Mouse (Mus musculus): ENCODE measurements at regions not wholly inside any gene's neighbourhood (a gene's known extent, or its start where the extent isn't known, plus 50 kb on each side); places are given as distances from the start of the nearest gene placed in this dataset.

DNA sequence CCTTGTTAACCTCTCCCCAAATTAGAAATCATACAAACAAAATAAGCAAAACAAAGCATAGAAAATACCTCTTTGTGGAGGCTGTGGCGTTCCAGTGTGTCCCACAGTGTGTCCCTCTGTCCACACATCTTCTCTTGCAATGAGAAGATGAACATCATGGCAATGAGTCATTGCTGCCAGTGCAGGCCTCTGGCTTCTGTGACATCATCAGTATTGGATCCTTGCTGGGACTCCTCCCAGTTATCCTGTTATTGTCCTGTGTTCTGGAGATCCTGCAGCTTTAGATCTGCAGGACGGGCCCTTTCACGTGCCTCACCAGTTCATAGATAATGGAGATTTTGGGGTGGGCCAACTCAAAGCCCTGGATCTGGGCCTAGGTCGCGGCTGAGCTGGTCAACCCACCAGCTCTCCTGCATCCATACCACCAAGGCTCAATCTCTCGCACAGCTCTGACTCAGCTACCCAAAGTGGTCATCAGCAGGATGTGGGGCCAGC, 80.9 kb downstream of the Tmem212 start:
- no peak for ATAC-seq (ENCODE audit: insufficient number of reproducible peaks, insufficient read depth, low FRiP score, low read depth)
- H3K27me3 ChIP-seq (ENCODE audit: control insufficient read depth, insufficient read depth, low read length): no peaks in the 10 kb centered on the region
- WGBS: 78% methylated on average over 6 of the region's 6 CpGs

GRCm38 (mm10) chr3:27804271-27804670, 91.9 kb downstream of the Tmem212 start:
- Histone ChIP-seq H3K27ac (replicated peaks in 1 of 2; ENCODE audit: control insufficient read depth in 1 of 2, insufficient read depth in 1 of 2, low read depth in 2 of 2, low read length in 2 of 2) (no peak overlapping the region), H3K4me3 (ENCODE audit: control insufficient read depth in 1 of 2, insufficient read depth in 1 of 2, low read depth in 1 of 2, low read length in 2 of 2) (no peak overlapping the region), H3K9ac (ENCODE audit: low read length) (no peak overlapping the region), H3K4me1 (ENCODE audit: control insufficient read depth in 2 of 2, insufficient read depth in 2 of 2, low read length in 2 of 2) (no peaks in the 10 kb centered on the region), H3K36me3 (ENCODE audit: control insufficient read depth, insufficient read depth, low read length) (no peaks in the 10 kb centered on the region), H3K4me2 (ENCODE audit: low read length) (no peak overlapping the region), H3K27me3 (ENCODE audit: control insufficient read depth, insufficient read depth, low read length) (no peaks in the 10 kb centered on the region), H3K9me3 (ENCODE audit: control insufficient read depth, low read length) (no peaks in the 10 kb centered on the region)
- ATAC-seq (ENCODE audit: insufficient number of reproducible peaks, insufficient read depth, low FRiP score, low read depth): no peak
- WGBS: 66% methylated on average over 5 of the region's 5 CpGs

More for the DNA sequence above, 80.9 kb downstream of the Tmem212 start:
- Histone ChIP-seq H3K4me2 (ENCODE audit: low read length) (no peak overlapping the region), H3K9me3 (ENCODE audit: control insufficient read depth, low read length) (no peaks in the 10 kb centered on the region), H3K36me3 (ENCODE audit: control insufficient read depth, insufficient read depth, low read length) (no peaks in the 10 kb centered on the region), H3K4me3 (ENCODE audit: control insufficient read depth in 1 of 2, insufficient read depth in 1 of 2, low read depth in 1 of 2, low read length in 2 of 2) (no peak overlapping the region), H3K27ac (replicated peaks in 1 of 2; ENCODE audit: control insufficient read depth in 1 of 2, insufficient read depth in 1 of 2, low read depth in 2 of 2, low read length in 2 of 2) (no peak overlapping the region), H3K9ac (ENCODE audit: low read length) (no peak overlapping the region), H3K4me1 (ENCODE audit: control insufficient read depth in 2 of 2, insufficient read depth in 2 of 2, low read length in 2 of 2) (no peaks in the 10 kb centered on the region)

DNA sequence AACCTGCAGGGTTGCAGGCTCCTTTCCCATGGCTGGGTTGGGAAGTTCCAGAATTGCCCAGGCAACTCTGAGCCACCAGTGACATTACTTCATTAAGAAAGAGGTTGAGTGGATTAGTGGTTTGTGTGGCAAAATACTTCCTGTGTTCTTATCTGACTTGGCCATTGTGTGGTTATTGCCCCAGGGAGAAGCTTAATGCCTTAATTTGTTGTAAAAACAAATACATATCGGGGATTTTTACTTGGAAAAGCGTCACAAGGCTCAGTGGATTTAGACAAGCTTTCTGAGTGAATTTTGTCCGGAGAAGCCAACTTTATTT, 80.5 kb upstream of the Fndc3b start:
- Histone ChIP-seq H3K27me3 (ENCODE audit: control insufficient read depth, insufficient read depth, low read length) (no peaks in the 10 kb centered on the region), H3K9ac (ENCODE audit: low read length) (no peak overlapping the region), H3K4me2 (ENCODE audit: low read length) (no peak overlapping the region), H3K4me1 (ENCODE audit: control insufficient read depth in 2 of 2, insufficient read depth in 2 of 2, low read length in 2 of 2) (peaks cover 0 to 2% of the 10 kb centered on the region in 2 experiments; a peak in 1 of 4 replicates), H3K4me3 (ENCODE audit: control insufficient read depth in 1 of 2, insufficient read depth in 1 of 2, low read depth in 1 of 2, low read length in 2 of 2) (no peak overlapping the region), H3K9me3 (ENCODE audit: control insufficient read depth, low read length) (no peaks in the 10 kb centered on the region), H3K27ac (replicated peaks in 1 of 2; ENCODE audit: control insufficient read depth in 1 of 2, insufficient read depth in 1 of 2, low read depth in 2 of 2, low read length in 2 of 2) (no peak overlapping the region), H3K36me3 (ENCODE audit: control insufficient read depth, insufficient read depth, low read length) (no peaks in the 10 kb centered on the region)
- WGBS: 56% methylated on average over 3 of the region's 3 CpGs
- no peak for ATAC-seq (ENCODE audit: insufficient number of reproducible peaks, insufficient read depth, low FRiP score, low read depth)

DNA sequence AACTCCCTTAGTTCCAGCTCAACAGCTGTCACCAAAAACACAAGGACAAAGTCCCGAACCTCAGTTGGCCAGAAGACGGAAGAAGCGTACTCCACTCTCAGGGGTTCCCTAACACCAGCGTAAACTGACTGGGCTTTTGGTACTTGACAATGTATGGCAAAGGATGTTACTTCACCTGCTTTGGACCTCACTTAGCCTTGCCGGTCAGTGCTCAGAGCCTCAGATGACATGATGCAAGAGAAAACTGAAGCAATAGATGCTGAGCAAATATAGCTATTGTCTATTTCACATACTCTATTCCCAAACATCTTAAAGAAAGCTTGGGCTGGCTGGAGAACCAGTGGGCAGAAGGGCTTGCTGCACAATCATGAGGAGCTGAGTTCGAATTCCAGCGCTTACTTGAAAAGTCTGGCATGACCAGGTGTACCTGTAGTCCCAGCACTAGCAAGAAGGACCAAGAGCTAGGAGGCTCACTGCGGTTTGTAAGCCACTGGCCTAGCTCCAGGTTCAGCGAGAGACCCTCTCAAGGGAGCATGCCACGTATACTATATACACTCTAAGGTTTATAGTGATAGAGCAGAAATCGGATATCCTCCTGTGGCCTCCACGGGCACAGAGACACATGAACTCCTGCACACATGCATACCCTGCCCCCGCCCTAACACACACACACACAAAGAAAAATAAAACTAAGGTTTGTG, 80.0 kb upstream of the Fndc3b start:
- H3K9me3 ChIP-seq (ENCODE audit: control insufficient read depth, low read length): no peaks in the 10 kb centered on the region
- H3K27ac ChIP-seq (replicated peaks in 1 of 2; ENCODE audit: control insufficient read depth in 1 of 2, insufficient read depth in 1 of 2, low read depth in 2 of 2, low read length in 2 of 2): no peak overlapping the region
- H3K4me1 ChIP-seq (ENCODE audit: control insufficient read depth in 2 of 2, insufficient read depth in 2 of 2, low read length in 2 of 2): peaks cover 0 to 2% of the 10 kb centered on the region in 2 experiments; a peak in 1 of 4 replicates
- no peak overlapping the region for H3K9ac ChIP-seq (ENCODE audit: low read length)
- no peaks in the 10 kb centered on the region for H3K27me3 ChIP-seq (ENCODE audit: control insufficient read depth, insufficient read depth, low read length)
- no peaks in the 10 kb centered on the region for H3K36me3 ChIP-seq (ENCODE audit: control insufficient read depth, insufficient read depth, low read length)
- no peak overlapping the region for H3K4me2 ChIP-seq (ENCODE audit: low read length)
- no peak for ATAC-seq (ENCODE audit: insufficient number of reproducible peaks, insufficient read depth, low FRiP score, low read depth)
- WGBS: 89% methylated on average over 13 of the region's 13 CpGs
- H3K4me3 ChIP-seq (ENCODE audit: control insufficient read depth in 1 of 2, insufficient read depth in 1 of 2, low read depth in 1 of 2, low read length in 2 of 2): no peak overlapping the region

- H3K27ac ChIP-seq (replicated peaks in 1 of 2; ENCODE audit: control insufficient read depth in 1 of 2, insufficient read depth in 1 of 2, low read depth in 2 of 2, low read length in 2 of 2): no peak overlapping the region
- ATAC-seq (ENCODE audit: insufficient number of reproducible peaks, insufficient read depth, low FRiP score, low read depth): no peak
- no peaks in the 10 kb centered on the region for H3K27me3 ChIP-seq (ENCODE audit: control insufficient read depth, insufficient read depth, low read length)
- 78% methylated on average over 2 of the region's 2 CpGs for WGBS
- H3K36me3 ChIP-seq (ENCODE audit: control insufficient read depth, insufficient read depth, low read length): no peaks in the 10 kb centered on the region
- H3K4me1 ChIP-seq (ENCODE audit: control insufficient read depth in 2 of 2, insufficient read depth in 2 of 2, low read length in 2 of 2): peaks cover 3 to 10% of the 10 kb centered on the region in 2 experiments; a peak in 2 of 4 replicates
- H3K9ac ChIP-seq (ENCODE audit: low read length): no peak overlapping the region
- no peak overlapping the region for H3K4me2 ChIP-seq (ENCODE audit: low read length)
- H3K9me3 ChIP-seq (ENCODE audit: control insufficient read depth, low read length): no peaks in the 10 kb centered on the region
- H3K4me3 ChIP-seq (ENCODE audit: control insufficient read depth in 1 of 2, insufficient read depth in 1 of 2, low read depth in 1 of 2, low read length in 2 of 2): no peak overlapping the region
Observed at GRCm38 (mm10) chr3:27783926-27784325, 72.8 kb upstream of the Fndc3b start.

DNA sequence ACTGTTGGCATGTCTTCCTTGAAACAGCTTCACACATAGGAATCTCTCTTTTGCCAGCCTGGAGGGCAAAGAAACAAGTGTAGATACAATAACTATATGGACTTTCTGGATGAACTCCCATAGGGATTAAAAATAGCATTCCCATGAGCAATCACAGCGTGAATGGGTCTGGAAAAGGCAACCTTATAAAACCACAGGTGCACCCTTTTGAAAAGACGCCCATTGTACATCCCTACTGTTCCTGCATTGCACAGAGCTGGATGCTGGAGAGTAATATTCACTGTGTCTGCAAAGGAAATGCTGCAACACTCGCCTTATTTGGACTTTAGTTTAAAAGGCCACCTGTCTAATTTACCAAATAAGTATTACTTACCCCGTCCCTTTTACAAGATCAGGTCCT, 72.4 kb upstream of the Fndc3b start:
- no peaks in the 10 kb centered on the region for H3K9me3 ChIP-seq (ENCODE audit: control insufficient read depth, low read length)
- H3K4me3 ChIP-seq (ENCODE audit: control insufficient read depth in 1 of 2, insufficient read depth in 1 of 2, low read depth in 1 of 2, low read length in 2 of 2): no peak overlapping the region
- no peak overlapping the region for H3K4me2 ChIP-seq (ENCODE audit: low read length)
- no peak overlapping the region for H3K27ac ChIP-seq (replicated peaks in 1 of 2; ENCODE audit: control insufficient read depth in 1 of 2, insufficient read depth in 1 of 2, low read depth in 2 of 2, low read length in 2 of 2)
- no peak overlapping the region for H3K9ac ChIP-seq (ENCODE audit: low read length)
- no peaks in the 10 kb centered on the region for H3K27me3 ChIP-seq (ENCODE audit: control insufficient read depth, insufficient read depth, low read length)
- WGBS: 77% methylated on average over 4 of the region's 4 CpGs
- H3K36me3 ChIP-seq (ENCODE audit: control insufficient read depth, insufficient read depth, low read length): no peaks in the 10 kb centered on the region
- H3K4me1 ChIP-seq (ENCODE audit: control insufficient read depth in 2 of 2, insufficient read depth in 2 of 2, low read length in 2 of 2): peaks cover 3 to 10% of the 10 kb centered on the region in 2 experiments; a peak in 2 of 4 replicates
- ATAC-seq (ENCODE audit: insufficient number of reproducible peaks, insufficient read depth, low FRiP score, low read depth): no peak

- H3K36me3 ChIP-seq (ENCODE audit: control insufficient read depth, insufficient read depth, low read length): no peaks in the 10 kb centered on the region
- ATAC-seq (ENCODE audit: insufficient number of reproducible peaks, insufficient read depth, low FRiP score, low read depth): no peak
- H3K9ac ChIP-seq (ENCODE audit: low read length): peak overlapping the region; percentile 42; the same call in 1 of the 2 replicates
- H3K4me3 ChIP-seq (ENCODE audit: control insufficient read depth in 1 of 2, insufficient read depth in 1 of 2, low read depth in 1 of 2, low read length in 2 of 2): 0 out of 4 replicates have a peak overlapping the region, but pooled peaks of 1 of the 2 experiments have one; percentile 0
- H3K27me3 ChIP-seq (ENCODE audit: control insufficient read depth, insufficient read depth, low read length): no peaks in the 10 kb centered on the region
- H3K4me2 ChIP-seq (ENCODE audit: low read length): peak overlapping the region; percentile 35
- WGBS: 31% methylated on average over 19 of the region's 19 CpGs
- peaks cover 3 to 10% of the 10 kb centered on the region in 2 experiments; a peak in 2 of 4 replicates for H3K4me1 ChIP-seq (ENCODE audit: control insufficient read depth in 2 of 2, insufficient read depth in 2 of 2, low read length in 2 of 2)
- peak overlapping the region in 1 of 2 experiments; percentile 58; a peak in 2 of 4 replicates for H3K27ac ChIP-seq (replicated peaks in 1 of 2; ENCODE audit: control insufficient read depth in 1 of 2, insufficient read depth in 1 of 2, low read depth in 2 of 2, low read length in 2 of 2)
- H3K9me3 ChIP-seq (ENCODE audit: control insufficient read depth, low read length): no peaks in the 10 kb centered on the region
Observed at GRCm38 (mm10) chr3:27782056-27782765, 71.1 kb upstream of the Fndc3b start.
